Mouse (Mus musculus) left cerebral cortex, adult 8-10 months (tissue): ENCODE data around the gene Xab2. TPM values are rescaled to one million over a fixed set of nuclear protein-coding genes. Genes with fewer than 3 reads are reported as not detected.
A peak's percentile ranks its signal among the peaks of the same experiment; 100 is the strongest.
"Not testable (repeated sequence)": the region's sequence is repeated elsewhere in the genome, so short reads cannot be mapped to it uniquely, and the experiment has no call there.

Source experiments
- DNase-seq, 2 experiments: peaks; one replicate each; pipeline ENCODE4 v3.0.0; 2022; ENCODE audit warnings: low spot score in 2 of 2
- total RNA-seq, 4 experiments: library from RNA; stranded (reverse); gene quantifications; 2 replicates each; pipeline ENCODE4 v1.2.4; 2022

Xab2 gene
- total RNA-seq, 4 experiments from 2014 or later = 38.1 to 41.5 (median 40.5) TPM

DNA sequence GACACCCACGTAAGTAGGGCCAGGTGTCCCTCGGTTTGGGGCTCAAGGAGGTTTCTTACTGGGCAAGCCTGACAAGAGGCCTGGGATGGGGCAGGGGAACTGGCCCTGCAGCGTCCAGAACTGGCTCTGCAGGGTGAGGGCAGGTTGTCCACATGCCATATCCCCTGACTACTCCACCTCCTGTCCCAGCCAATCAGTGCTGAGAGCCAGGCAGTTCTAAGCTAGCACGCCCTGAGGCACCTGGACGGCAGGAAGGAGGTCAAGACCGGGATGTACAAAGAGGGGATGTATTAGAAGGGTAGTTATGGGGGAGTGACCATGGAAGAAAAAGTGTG, 11.3 kb downstream of the Xab2 start:
- no peak for DNase-seq

- no peak for DNase-seq
Measured at GRCm38 (mm10) chr8:3609046-3609815, 11.9 kb downstream of the Xab2 start.

- no peak for DNase-seq
Measured at GRCm38 (mm10) chr8:3607822-3608221, 13.3 kb downstream of the Xab2 start.

- DNase-seq = no peak
Measured at GRCm38 (mm10) chr8:3606593-3606992, 14.5 kb downstream of the Xab2 start.

DNA sequence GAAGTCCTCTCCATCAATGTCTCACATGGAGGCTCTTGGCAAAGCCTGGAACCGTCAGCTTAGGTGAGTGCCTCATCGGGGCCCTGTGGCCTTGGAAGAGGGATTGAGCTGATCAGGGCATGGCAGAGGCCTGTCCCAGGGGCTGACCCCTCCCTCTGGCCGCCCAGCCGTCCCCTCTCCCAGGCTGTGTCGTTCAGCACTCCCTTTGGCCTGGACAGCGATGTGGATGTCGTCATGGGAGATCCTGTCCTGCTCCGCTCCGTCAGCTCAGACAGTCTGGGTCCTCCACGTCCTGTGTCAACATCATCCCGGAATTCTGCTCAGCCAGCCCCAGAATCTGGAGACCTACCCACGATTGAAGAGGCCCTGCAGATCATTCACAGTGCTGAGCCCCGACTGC, 17.7 kb downstream of the Xab2 start:
- DNase-seq = no peak

GRCm38 (mm10) chr8:3600401-3600800, 20.7 kb downstream of the Xab2 start:
- DNase-seq = no peak

DNA sequence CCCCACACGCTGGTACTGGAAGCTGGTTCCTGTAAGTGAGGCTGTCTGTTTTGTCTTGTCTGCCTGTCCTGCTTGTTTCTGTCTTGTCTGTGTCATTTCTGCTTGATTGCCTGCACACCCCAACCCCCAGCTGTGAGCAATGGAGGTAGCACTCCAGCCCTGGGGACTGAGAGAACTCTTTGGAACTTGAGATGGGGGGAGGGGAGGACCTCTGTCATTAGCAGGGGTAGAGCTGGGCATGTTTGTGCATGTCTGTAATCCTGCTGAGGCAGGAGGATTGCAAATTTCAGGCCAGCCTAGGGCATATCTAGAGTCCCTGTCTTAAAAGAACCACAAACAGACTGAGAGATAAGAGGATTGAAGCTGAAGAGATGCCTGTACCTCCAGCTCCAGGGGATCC, 21.9 kb downstream of the Xab2 start:
- no peak for DNase-seq

DNA sequence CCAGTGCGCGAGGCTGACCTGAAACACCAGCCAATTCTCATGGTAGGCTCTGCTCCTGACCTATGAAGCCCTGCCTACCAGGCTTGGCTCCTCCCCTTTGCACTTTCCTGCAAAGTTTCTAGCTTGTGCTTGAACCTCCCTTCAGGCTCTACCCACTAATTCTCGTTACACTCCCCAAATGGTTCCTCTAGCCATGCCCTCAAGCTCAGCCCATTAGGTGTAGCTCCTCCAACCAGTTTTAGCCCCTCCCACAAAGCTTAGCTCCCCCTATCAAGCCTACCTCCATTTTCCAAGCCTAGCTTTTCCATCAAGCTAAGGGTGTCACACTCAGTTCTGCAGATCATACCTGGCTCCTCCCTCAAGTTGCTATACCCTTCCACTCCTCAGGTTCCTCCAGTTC, 23.1 kb downstream of the Xab2 start:
- no peak for DNase-seq

GRCm38 (mm10) chr8:3594466-3594865, 26.6 kb downstream of the Xab2 start:
- DNase-seq = no peak

GRCm38 (mm10) chr8:3593470-3593869, 27.6 kb downstream of the Xab2 start:
- no peak for DNase-seq

DNA sequence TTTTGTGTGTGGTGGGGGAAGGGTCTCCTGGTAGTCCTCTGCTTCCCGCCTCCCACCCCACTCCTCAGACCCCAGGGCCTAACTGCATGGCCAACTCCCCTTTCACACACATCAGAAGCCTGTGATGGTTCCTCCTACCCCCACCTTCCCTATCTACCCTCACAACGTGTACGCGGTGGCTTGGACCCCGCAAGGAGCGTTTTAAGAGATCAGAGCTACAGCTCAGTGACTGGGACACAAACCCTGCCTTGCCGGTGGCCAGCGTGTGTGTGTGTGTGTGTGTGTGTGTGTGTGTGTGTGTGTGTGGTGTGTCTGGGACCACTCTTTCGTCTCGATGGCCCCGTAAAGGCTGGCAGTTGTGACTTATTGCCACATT, 32.9 kb downstream of the Xab2 start:
- DNase-seq = no peak

- peak in 1 of 2 experiments; percentile 65 for DNase-seq
Measured at GRCm38 (mm10) chr8:3587391-3588257, 33.5 kb downstream of the Xab2 start.

- DNase-seq = no peak
Measured at GRCm38 (mm10) chr8:3586993-3587390, 34.1 kb downstream of the Xab2 start, which contains the start of gene Camsap3. Gene Camsap3 (plus strand): TSS chr8:3587293.

DNA sequence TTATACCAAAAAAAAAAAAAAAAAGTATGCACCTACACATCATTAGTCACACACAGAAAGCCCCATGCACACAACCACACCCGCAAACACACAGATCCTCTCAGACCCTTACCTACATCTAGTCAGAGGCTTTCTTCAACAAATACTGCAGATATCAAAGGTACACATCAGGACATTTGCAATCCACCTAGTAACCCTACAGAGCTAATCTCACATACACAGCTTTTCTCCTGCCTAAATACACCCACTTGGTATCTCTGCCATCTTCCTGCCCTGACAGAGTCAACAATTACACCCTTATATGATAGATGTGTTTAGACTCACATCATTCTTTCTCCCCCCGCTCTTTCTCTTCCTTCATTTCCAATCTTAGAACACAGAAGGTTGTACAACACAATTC, 34.7 kb downstream of the Xab2 start:
- DNase-seq = no peak

DNA sequence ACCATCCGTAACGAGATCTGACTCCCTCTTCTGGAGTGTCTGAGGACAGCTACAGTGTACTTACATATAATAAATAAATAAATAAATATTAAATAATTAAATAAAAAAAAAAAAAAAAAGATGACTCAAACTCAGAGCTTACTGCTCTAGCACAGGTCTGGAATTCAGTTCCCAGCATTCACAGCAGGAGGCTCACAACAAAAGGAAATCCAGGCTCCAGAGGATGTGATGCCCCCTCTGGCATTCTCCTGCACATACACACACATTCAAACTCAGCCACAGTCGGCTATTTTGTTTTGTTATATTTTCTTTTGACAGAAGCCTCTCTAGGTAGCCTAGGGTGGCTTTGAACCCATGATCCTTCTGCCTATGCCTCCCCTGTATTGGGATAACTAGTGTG, 39.2 kb downstream of the Xab2 start:
- DNase-seq = not testable (repeated sequence)

DNA sequence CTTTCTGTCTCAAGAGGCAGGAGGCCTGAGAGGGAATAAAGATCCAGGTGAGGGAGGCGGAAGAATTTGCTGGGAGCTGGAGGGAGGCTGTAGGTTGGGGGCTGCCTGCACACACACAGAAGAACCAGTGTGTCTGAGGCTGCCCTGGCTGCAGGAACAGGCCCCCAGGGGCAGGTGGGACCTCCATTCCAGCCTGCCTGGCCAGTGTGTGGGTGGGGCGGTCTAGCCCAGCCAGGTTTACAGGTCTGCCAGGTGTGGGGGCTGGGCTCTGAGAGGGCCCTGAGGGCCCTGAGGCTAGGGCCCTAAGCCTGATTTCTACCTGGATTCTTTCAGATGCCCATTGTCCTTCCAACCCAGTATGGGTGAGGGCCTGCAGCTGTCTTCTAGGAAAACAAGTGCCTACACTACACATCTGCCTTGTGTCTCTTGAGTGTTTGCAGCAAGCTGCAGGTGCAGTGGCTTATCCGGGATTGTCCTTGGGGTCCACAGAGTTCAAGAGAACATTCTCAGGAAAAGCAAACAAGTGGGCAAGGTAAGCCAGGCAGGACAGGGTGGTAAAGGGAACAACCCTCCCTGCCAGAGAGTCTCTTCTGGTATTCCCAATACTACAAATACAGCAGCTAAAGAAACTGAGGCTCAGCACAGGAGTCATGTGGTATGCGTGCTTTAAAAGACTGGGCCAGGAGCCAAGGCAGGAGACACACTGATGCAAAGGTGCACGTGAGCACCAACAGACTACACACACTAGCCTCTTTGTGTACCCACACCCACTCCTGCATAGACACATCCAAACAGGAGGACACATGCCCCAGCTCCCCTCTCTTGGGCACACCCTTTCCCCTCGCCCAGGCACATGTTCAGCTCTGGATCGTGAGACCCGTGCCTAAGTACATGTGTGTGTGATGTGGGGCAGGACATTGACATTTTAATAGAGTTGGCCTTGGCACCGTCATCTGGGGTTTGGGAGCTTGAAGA, 41.4 kb downstream of the Xab2 start:
- DNase-seq = no peak

- no peak for DNase-seq
Measured at GRCm38 (mm10) chr8:3576211-3576960, 44.7 kb downstream of the Xab2 start.

- no peak for DNase-seq
Measured at GRCm38 (mm10) chr8:3574546-3574945, 46.6 kb downstream of the Xab2 start.

GRCm38 (mm10) chr8:3569784-3570183, 51.3 kb downstream of the Xab2 start:
- no peak for DNase-seq

DNA sequence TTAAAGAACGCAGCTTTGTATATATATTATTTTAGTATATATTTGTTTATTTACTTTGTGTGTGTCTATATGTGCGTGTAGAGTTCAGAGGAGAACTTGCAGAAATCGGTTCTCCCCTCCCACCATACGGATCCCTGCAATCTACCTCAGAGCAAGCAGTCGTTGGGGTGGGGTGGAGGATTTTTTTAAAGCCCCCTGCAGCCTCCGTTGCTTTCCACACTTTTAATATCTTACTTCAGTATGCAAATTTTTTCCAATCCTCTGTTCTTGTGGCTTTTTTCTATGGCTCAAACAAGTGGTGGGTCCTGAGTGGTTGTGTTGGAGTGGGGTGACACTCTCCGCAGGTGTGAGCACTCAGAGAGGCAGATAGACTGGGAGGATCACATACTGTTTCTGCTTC, 52.7 kb downstream of the Xab2 start:
- no peak for DNase-seq
